Mouse (Mus musculus) forebrain, embryonic 14.5 days (tissue): ENCODE data around the gene Gm5269. TPM values are rescaled to one million over a fixed set of nuclear protein-coding genes. Genes with fewer than 3 reads are reported as not detected.
A peak's percentile ranks its signal among the peaks of the same experiment; 100 is the strongest.

Experiments
- ATAC-seq: fragments of 200-750 bp; cut with Nextera tagmentation; 2 replicates; pipeline ENCODE4 v1.8.0; 2017; ENCODE audit warnings: mild to moderate bottlenecking, moderate library complexity
- DNase-seq: peaks from one replicate; pipeline ENCODE4 v3.0.0-alpha.2; 2015; ENCODE audit warnings: low spot score
- H3K27ac ChIP-seq: fragments of 300-500 bp; sonication (generic); 2 replicates; pipeline ENCODE4 v1.5.1; 2014; ENCODE audit warnings: low read depth, mild to moderate bottlenecking, control low read depth, low read length, moderate library complexity
- H3K27me3 ChIP-seq: fragments of 300-500 bp; sonication (generic); replicated peaks from 2 replicates; pipeline ENCODE4 v1.6.1; 2014; ENCODE audit warnings: low read length, control low read depth, mixed read lengths; ENCODE audit not compliant: control insufficient read depth, insufficient read depth
- H3K36me3 ChIP-seq: fragments of 300-500 bp; sonication (generic); 2 replicates; pipeline ENCODE4 v1.6.1; 2014; ENCODE audit warnings: low read length, control low read depth; ENCODE audit not compliant: control insufficient read depth, insufficient read depth
- H3K4me1 ChIP-seq: fragments of 300-500 bp; sonication (generic); 2 replicates; pipeline ENCODE4 v1.6.1; 2014; ENCODE audit warnings: antibody characterized with exemption, low read length, control low read depth; ENCODE audit not compliant: control insufficient read depth, insufficient read depth
- H3K4me2 ChIP-seq: fragments of 300-500 bp; sonication (generic); 2 replicates; pipeline ENCODE4 v1.6.1; 2014; ENCODE audit warnings: mild to moderate bottlenecking, control low read depth, low read length
- H3K4me3 ChIP-seq: fragments of 300-500 bp; sonication (generic); 2 replicates; pipeline ENCODE4 v1.5.1; 2014; ENCODE audit warnings: low read depth, low read length, control low read depth
- H3K9ac ChIP-seq: fragments of 300-500 bp; sonication (generic); 2 replicates; pipeline ENCODE4 v1.6.1; 2014; ENCODE audit warnings: mild to moderate bottlenecking, low read length, control low read depth, moderate library complexity
- H3K9me3 ChIP-seq: fragments of 300-500 bp; sonication (generic); replicated peaks from 2 replicates; pipeline ENCODE4 v1.6.1; 2016; ENCODE audit warnings: low read length, control low read depth, mixed read lengths; ENCODE audit not compliant: control insufficient read depth
- WGBS: fragments of 180-500 bp; shearing (Covaris S2); extraction: QIAGEN DNeasy Blood & Tissue Kit; methylation state at CpG from one replicate; pipeline ENCODE4 v1.1.7; 2014; 5-methylcytosine and 5-hydroxymethylcytosine counted together
- polyA plus RNA-seq: library from polyadenylated mRNA; unstranded; fragments of >200 nt; fragmentation: Nextera tagmentation; extraction: Ambion mirVana; gene quantifications from 2 replicates; pipeline ENCODE4 v1.2.1, GENCODE M21; 2014

Gene Gm5269
- not detected in 2 replicates for polyA plus RNA-seq

DNA sequence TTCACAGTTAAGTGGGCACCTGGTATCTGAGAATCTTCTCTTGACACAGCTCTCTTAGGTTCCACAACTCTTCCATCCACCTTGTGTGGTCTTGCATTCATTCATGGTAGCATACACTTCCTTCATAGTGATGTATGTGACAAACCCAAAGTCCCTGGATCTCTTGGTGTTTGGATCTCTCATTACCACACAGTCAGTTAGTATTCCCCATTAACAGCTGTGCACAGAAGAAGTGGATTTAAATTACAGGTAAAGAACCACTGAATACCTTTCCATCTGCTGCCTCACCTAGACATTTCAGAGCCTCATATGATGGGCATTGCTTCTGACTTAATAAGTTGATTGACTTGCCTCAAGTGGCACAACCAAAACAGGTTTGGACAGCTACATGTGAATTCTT is at the start of gene Gm5269:
Gene Gm5269 (minus strand): TSS at position 101 of the 400 bp plus-strand sequence.
- Histone ChIP-seq H3K4me2 (no peak within 1 kb of the TSS), H3K27ac (no peak within 1 kb of the TSS), H3K4me1 (no peaks in the 10 kb centered on the region), H3K27me3 (no peaks in the 10 kb centered on the region), H3K9me3 (no peaks in the 10 kb centered on the region), H3K9ac (no peak within 1 kb of the TSS), H3K36me3 (no peaks in the 10 kb centered on the region), H3K4me3 (no peak within 1 kb of the TSS)
- ATAC-seq (no peak), DNase-seq (no peak)

- ATAC-seq = no peak
- H3K4me3 ChIP-seq = no peak overlapping the region
- no peak overlapping the region for H3K27ac ChIP-seq
- H3K4me2 ChIP-seq = no peak overlapping the region
- H3K9ac ChIP-seq = no peak overlapping the region
- H3K36me3 ChIP-seq = no peaks in the 10 kb centered on the region
- H3K4me1 ChIP-seq = no peaks in the 10 kb centered on the region
- peaks cover 6% of the 10 kb centered on the region; the same call in 1 of the 2 replicates for H3K27me3 ChIP-seq
- DNase-seq = no peak
- H3K9me3 ChIP-seq = no peaks in the 10 kb centered on the region
These were observed 41.1 kb upstream of the Gm5269 start for GRCm38 (mm10) chr1:45931127-45931526.

GRCm38 (mm10) chr1:45926911-45927310 is 36.8 kb upstream of the Gm5269 start:
- WGBS = 43% methylated on average over 3 of the region's 3 CpGs

GRCm38 (mm10) chr1:45926393-45926763 is 36.3 kb upstream of the Gm5269 start, which contains the start of gene Slc40a1:
TSS of gene Slc40a1 (minus strand) at chr1:45926523.
- H3K9me3 ChIP-seq = no peaks in the 10 kb centered on the region
- 16% methylated on average over 9 of the region's 9 CpGs for WGBS
- H3K9ac ChIP-seq = peak within 1 kb of the TSS; percentile 66
- peaks cover 3% of the 10 kb centered on the region for H3K4me1 ChIP-seq
- H3K27ac ChIP-seq = no peak within 1 kb of the TSS
- H3K4me3 ChIP-seq = peak within 1 kb of the TSS; percentile 65
- H3K36me3 ChIP-seq = no peaks in the 10 kb centered on the region
- ATAC-seq = no peak
- no peak for DNase-seq
- peak within 1 kb of the TSS; percentile 85 for H3K4me2 ChIP-seq
- peaks cover 6% of the 10 kb centered on the region; the same call in 1 of the 2 replicates for H3K27me3 ChIP-seq

More at GRCm38 (mm10) chr1:45926911-45927310, 36.8 kb upstream of the Gm5269 start:
- no peak overlapping the region for H3K4me2 ChIP-seq
- H3K27ac ChIP-seq = no peak overlapping the region
- ATAC-seq = no peak
- H3K27me3 ChIP-seq = peaks cover 6% of the 10 kb centered on the region; the same call in 1 of the 2 replicates
- H3K4me1 ChIP-seq = peaks cover 3% of the 10 kb centered on the region
- H3K4me3 ChIP-seq = no peak overlapping the region
- DNase-seq = no peak
- no peak overlapping the region for H3K9ac ChIP-seq
- H3K9me3 ChIP-seq = no peaks in the 10 kb centered on the region
- no peaks in the 10 kb centered on the region for H3K36me3 ChIP-seq

DNA sequence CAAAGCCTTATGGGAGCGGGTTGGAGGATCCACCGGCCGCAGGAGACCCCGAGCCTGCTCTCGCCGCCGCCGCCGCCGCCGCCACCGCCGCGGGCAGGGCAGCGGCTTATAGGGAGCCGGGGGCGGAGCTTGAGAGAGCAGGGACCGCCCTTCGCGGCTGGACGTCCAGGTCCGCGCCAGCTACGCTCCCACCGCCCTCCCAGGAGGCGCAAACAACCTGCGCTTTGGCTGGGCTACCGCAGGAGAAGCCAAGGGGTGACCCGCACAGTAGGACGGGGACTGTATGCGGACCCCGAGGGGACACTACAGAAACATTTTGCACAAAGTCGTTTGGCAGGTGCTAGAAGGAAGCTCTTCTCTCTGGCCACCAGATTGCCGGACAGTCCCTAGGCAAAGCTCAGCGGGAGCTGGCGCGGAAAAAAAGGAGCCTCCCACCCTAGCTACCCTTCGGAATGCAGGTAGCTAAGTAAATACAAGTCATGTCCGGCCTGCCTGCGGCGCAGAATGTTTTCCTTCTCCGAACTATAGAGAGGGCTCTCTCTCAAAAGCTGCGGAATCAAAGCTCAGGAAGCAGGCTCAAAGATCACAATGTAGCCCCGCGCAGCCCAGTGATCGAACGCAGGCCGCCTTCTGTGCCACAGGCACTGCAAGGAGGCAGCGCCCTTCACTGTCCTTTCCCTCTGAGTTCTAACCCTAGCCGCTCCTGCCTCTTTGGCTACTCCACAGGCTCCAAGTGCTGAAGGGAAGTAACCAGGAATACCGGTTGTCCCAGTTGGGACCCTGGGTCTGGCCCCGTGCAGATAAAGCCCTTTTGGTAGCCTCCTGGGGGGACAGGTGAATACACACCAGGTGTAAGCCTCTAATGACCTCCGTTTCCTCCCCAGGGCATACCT is 35.7 kb upstream of the Gm5269 start:
- ATAC-seq = peak; percentile 99
- H3K9ac ChIP-seq = peak overlapping the region; percentile 66
- peak overlapping the region; percentile 65 for H3K4me3 ChIP-seq
- H3K27me3 ChIP-seq = peaks cover 6% of the 10 kb centered on the region; the same call in 1 of the 2 replicates
- peak; percentile 77 for DNase-seq
- no peaks in the 10 kb centered on the region for H3K9me3 ChIP-seq
- no peak overlapping the region for H3K27ac ChIP-seq
- H3K36me3 ChIP-seq = no peaks in the 10 kb centered on the region
- peaks cover 3% of the 10 kb centered on the region for H3K4me1 ChIP-seq
- WGBS = under 1% methylated on average over 51 of the region's 53 CpGs
- H3K4me2 ChIP-seq = peak overlapping the region; percentile 85

- Histone ChIP-seq H3K27me3 (peaks cover 6% of the 10 kb centered on the region; the same call in 1 of the 2 replicates), H3K36me3 (no peaks in the 10 kb centered on the region), H3K27ac (no peak overlapping the region), H3K4me2 (peak overlapping the region; percentile 85), H3K4me1 (peaks cover 3% of the 10 kb centered on the region), H3K9me3 (no peaks in the 10 kb centered on the region), H3K4me3 (peak overlapping the region; percentile 65), H3K9ac (peak overlapping the region; percentile 66)
- WGBS = 15% methylated on average over 7 of the region's 7 CpGs
- no peak for DNase-seq
- peak; percentile 49; the same call in 1 of the 2 replicates for ATAC-seq
These were observed 35.0 kb upstream of the Gm5269 start for GRCm38 (mm10) chr1:45925131-45925499.

- Histone ChIP-seq H3K27ac (no peak overlapping the region), H3K27me3 (peaks cover 6% of the 10 kb centered on the region; the same call in 1 of the 2 replicates), H3K36me3 (no peaks in the 10 kb centered on the region), H3K4me2 (peak overlapping the region; percentile 85; the same call in 1 of the 2 replicates), H3K9ac (no peak overlapping the region), H3K4me3 (no peak overlapping the region), H3K9me3 (no peaks in the 10 kb centered on the region), H3K4me1 (peaks cover 3% of the 10 kb centered on the region)
- DNase-seq = no peak
- ATAC-seq = no peak
- 72% methylated on average over 7 of the region's 7 CpGs for whole genome bisulfite sequencing
These were observed 34.4 kb upstream of the Gm5269 start for GRCm38 (mm10) chr1:45924516-45924915.

GRCm38 (mm10) chr1:45923306-45923705 is 33.2 kb upstream of the Gm5269 start:
- no peak overlapping the region for H3K4me2 ChIP-seq
- H3K4me3 ChIP-seq = no peak overlapping the region
- H3K9ac ChIP-seq = no peak overlapping the region
- H3K27me3 ChIP-seq = peaks cover 6% of the 10 kb centered on the region; the same call in 1 of the 2 replicates
- no peak overlapping the region for H3K27ac ChIP-seq
- H3K36me3 ChIP-seq = no peaks in the 10 kb centered on the region
- peaks cover 3% of the 10 kb centered on the region for H3K4me1 ChIP-seq
- ATAC-seq = no peak
- WGBS = 77% methylated on average over 4 of the region's 4 CpGs
- no peaks in the 10 kb centered on the region for H3K9me3 ChIP-seq
- no peak for DNase-seq

DNA sequence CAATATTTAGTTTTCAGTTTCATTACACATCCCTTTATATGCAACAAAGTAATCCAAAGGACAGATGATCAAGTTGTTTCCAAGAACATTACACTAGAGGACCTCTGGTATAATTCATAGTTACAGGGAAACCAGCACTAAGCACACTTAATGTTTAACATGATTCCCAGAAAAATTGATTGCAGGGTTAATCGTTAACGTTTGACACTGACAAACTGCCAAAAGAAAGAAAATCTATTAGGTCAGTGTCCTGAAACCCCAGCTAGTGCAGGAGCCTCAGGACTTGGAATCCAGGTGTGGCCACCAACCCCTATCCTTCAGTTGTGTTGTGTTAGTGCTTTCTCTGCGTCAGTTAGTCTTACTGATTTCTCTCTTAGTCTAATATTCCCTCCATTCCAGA is 30.6 kb upstream of the Gm5269 start:
- 96% methylated on average over 3 of the region's 3 CpGs for WGBS

More for the DNA sequence above, 30.6 kb upstream of the Gm5269 start:
- Histone ChIP-seq H3K36me3 (no peaks in the 10 kb centered on the region), H3K27ac (no peak overlapping the region), H3K4me3 (no peak overlapping the region), H3K4me1 (peaks cover 3% of the 10 kb centered on the region), H3K4me2 (no peak overlapping the region), H3K9ac (no peak overlapping the region), H3K27me3 (no peaks in the 10 kb centered on the region), H3K9me3 (no peaks in the 10 kb centered on the region)
- DNase-seq = no peak
- no peak for ATAC-seq
